Mouse (Mus musculus): ENCODE results near the gene Macrod2. TPM values are rescaled to one million over a fixed set of nuclear protein-coding genes. Genes with fewer than 3 reads are reported as not detected.

The Macrod2 gene
- polyA plus RNA-seq, 1 experiment from 2014 or later, result 38.0 TPM

DNA sequence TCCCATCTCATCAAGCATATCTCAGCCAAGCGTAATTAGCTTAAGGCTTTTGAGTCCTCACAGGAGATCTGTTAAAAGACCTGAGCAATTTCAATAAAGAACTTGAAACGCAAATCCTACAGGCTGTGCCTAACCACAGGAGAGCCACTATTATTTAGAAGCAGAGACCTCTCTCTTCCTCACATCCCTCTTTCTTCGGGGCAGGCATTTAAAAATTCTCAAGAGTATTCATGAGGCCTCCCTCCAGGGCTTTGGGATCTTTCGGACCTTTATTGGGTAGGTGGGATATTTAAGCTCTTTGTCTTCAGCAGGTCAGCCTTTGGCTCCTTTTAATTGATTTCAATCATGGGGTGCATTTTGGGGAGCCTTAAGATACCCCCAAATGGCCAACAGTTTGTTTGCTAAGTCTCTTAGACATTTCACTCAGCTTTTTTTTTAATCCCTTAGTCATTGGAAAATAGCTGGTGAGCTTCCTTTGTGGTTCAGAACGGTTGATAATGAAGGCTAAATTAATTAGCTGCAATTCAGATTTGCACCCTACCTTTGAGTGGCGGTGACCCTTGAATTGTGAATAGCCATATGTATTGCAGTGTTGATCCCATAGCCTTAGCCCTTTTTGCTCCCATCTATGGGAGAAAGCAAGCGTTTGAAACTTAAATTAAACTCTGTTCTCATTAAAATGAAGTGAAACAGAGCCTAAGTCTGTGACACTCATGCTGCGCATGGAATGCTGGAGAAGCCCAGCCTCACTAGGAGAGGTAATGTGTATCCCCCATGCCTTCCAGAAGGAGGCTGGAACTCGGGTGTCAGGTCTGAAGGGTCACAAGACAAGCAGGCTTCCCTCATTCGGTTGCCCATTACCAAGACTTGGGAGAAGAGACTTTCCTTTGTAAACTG is 1940.2 kb downstream of the Macrod2 start:
- peak overlapping the region; percentile 87 for H3K27ac ChIP-seq
- H3K27me3 ChIP-seq (ENCODE audit: insufficient read depth, poor library complexity, severe bottlenecking), result peaks cover 27% of the 10 kb centered on the region
- H3K4me1 ChIP-seq (replicated peaks), result peaks cover 25% of the 10 kb centered on the region
- H3K9me3 ChIP-seq, result no peaks in the 10 kb centered on the region
- WGBS, result 26% methylated on average over 10 of the region's 10 CpGs
- peak; percentile 8 for DNase-seq (ENCODE audit: low spot score)
- no peaks in the 10 kb centered on the region for H3K36me3 ChIP-seq
- H3K4me3 ChIP-seq, result peak overlapping the region; percentile 36

- Histone ChIP-seq H3K4me3 (no peak overlapping the region), H3K27ac (no peak overlapping the region), H3K36me3 (no peaks in the 10 kb centered on the region), H3K4me1 (replicated peaks) (no peaks in the 10 kb centered on the region), H3K27me3 (ENCODE audit: insufficient read depth, poor library complexity, severe bottlenecking) (peaks cover 14% of the 10 kb centered on the region; the same call in 1 of the 2 replicates), H3K9me3 (no peaks in the 10 kb centered on the region)
- no peak for DNase-seq (ENCODE audit: low spot score)
- 41% methylated on average over 2 of the region's 2 CpGs for WGBS
Measured at GRCm38 (mm10) chr2:142344021-142344420, 1948.9 kb downstream of the Macrod2 start.

- H3K27me3 ChIP-seq (ENCODE audit: insufficient read depth, poor library complexity, severe bottlenecking), result peaks cover 8% of the 10 kb centered on the region; the same call in 1 of the 2 replicates
- no peak overlapping the region for H3K4me3 ChIP-seq
- H3K9me3 ChIP-seq, result no peaks in the 10 kb centered on the region
- DNase-seq (ENCODE audit: low spot score), result no peak
- WGBS, result 87% methylated on average over 2 of the region's 2 CpGs
- H3K4me1 ChIP-seq (replicated peaks), result no peaks in the 10 kb centered on the region
- no peak overlapping the region for H3K27ac ChIP-seq
- no peaks in the 10 kb centered on the region for H3K36me3 ChIP-seq
Measured at GRCm38 (mm10) chr2:142344758-142345157, 1949.6 kb downstream of the Macrod2 start.

DNA sequence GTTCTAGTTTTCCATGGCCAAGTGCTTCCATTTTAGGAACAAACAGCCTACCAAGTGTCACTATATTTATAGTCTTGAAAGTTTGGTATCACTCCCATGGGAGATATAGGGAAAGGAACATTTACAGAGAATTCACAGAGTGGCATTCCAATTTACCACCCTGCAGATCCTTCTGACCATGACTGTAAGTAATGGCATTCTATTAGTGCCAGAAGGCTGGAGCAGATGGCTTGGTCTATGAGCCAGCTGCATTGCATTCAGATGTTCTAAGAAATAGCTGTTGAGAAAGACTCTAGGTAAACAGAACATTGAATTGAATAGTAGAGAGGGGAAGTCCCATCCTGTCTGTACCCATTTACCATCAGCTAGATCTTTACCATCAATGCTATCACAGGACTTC is 1954.7 kb downstream of the Macrod2 start:
- Histone ChIP-seq H3K27ac (no peak overlapping the region), H3K27me3 (ENCODE audit: insufficient read depth, poor library complexity, severe bottlenecking) (no peaks in the 10 kb centered on the region)

GRCm38 (mm10) chr2:142362888-142363287 is 1967.8 kb downstream of the Macrod2 start:
- no peak overlapping the region for H3K4me3 ChIP-seq
- H3K27ac ChIP-seq, result peak overlapping the region; percentile 71
- no peaks in the 10 kb centered on the region for H3K36me3 ChIP-seq
- H3K4me1 ChIP-seq (replicated peaks), result peaks cover 15% of the 10 kb centered on the region
- no peaks in the 10 kb centered on the region for H3K27me3 ChIP-seq (ENCODE audit: insufficient read depth, poor library complexity, severe bottlenecking)
- H3K9me3 ChIP-seq, result no peaks in the 10 kb centered on the region
- WGBS, result 6% methylated on average over 5 of the region's 5 CpGs
- peak; percentile 34 for DNase-seq (ENCODE audit: low spot score)

More for the DNA sequence above, 1954.7 kb downstream of the Macrod2 start:
- H3K4me1 ChIP-seq (replicated peaks), result no peaks in the 10 kb centered on the region
- H3K4me3 ChIP-seq, result no peak overlapping the region
- H3K36me3 ChIP-seq, result no peaks in the 10 kb centered on the region
- no peak for DNase-seq (ENCODE audit: low spot score)
- no peaks in the 10 kb centered on the region for H3K9me3 ChIP-seq

GRCm38 (mm10) chr2:142373978-142374377 is 1978.9 kb downstream of the Macrod2 start:
- Histone ChIP-seq H3K4me3 (no peak overlapping the region), H3K4me1 (replicated peaks) (no peaks in the 10 kb centered on the region), H3K27ac (no peak overlapping the region), H3K9me3 (no peaks in the 10 kb centered on the region), H3K36me3 (no peaks in the 10 kb centered on the region), H3K27me3 (ENCODE audit: insufficient read depth, poor library complexity, severe bottlenecking) (no peaks in the 10 kb centered on the region)
- WGBS, result 28% methylated on average over 3 of the region's 3 CpGs
- DNase-seq (ENCODE audit: low spot score), result no peak

DNA sequence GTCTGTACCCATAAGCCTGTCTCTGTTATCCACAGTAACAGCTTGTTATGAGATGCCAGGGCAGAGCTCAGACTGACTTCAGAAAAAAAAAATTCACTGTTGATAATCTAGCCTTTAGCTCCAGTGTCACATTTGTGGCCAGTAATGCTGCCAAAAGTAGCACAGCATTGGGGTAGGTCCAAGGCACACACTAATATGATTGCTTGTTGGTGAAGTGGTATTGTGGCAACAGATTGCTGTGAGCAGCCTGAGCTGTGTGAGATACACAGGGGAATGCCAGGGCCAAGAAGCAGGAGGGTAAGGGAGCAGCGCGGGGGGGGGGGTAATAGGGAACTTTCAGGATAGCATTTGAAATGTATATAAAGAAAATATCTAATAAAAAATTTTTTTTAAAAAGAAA is 1985.5 kb downstream of the Macrod2 start:
- Histone ChIP-seq H3K4me3 (no peak overlapping the region), H3K9me3 (no peaks in the 10 kb centered on the region), H3K27me3 (ENCODE audit: insufficient read depth, poor library complexity, severe bottlenecking) (no peaks in the 10 kb centered on the region), H3K27ac (no peak overlapping the region), H3K4me1 (replicated peaks) (no peaks in the 10 kb centered on the region), H3K36me3 (no peaks in the 10 kb centered on the region)
- 80% methylated on average over 2 of the region's 2 CpGs for WGBS
- no peak for DNase-seq (ENCODE audit: low spot score)

- Histone ChIP-seq H3K4me1 (replicated peaks) (no peaks in the 10 kb centered on the region), H3K27ac (no peak overlapping the region), H3K36me3 (no peaks in the 10 kb centered on the region), H3K4me3 (no peak overlapping the region), H3K9me3 (no peaks in the 10 kb centered on the region), H3K27me3 (ENCODE audit: insufficient read depth, poor library complexity, severe bottlenecking) (no peaks in the 10 kb centered on the region)
- WGBS, result 92% methylated on average over 2 of the region's 2 CpGs
- no peak for DNase-seq (ENCODE audit: low spot score)
Measured at GRCm38 (mm10) chr2:142381081-142381579, 1986.0 kb downstream of the Macrod2 start.

DNA sequence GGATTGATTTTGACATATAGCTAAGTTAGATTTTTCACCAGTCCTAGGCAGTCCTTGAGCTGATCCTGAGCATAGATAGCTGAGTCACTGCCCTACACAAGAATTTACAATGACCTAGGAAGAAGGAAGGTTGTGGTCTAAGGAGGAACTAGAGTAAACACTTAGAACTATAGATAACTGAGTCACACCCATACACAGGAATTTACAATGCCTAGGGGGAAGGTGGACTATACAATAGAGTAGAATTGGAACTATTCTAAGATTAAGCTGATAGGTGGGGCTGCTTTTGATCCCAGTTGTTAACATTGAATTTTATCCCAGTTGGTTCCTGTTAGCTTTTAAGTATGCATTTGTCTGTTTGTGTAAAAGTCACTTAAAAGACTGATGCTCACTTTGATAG is 1998.4 kb downstream of the Macrod2 start:
- no peak for DNase-seq (ENCODE audit: low spot score)
- no peaks in the 10 kb centered on the region for H3K27me3 ChIP-seq (ENCODE audit: insufficient read depth, poor library complexity, severe bottlenecking)
- H3K4me3 ChIP-seq, result no peak overlapping the region
- H3K36me3 ChIP-seq, result no peaks in the 10 kb centered on the region
- no peak overlapping the region for H3K27ac ChIP-seq
- peaks cover 3% of the 10 kb centered on the region; the same call in 1 of the 2 replicates for H3K9me3 ChIP-seq
- no peaks in the 10 kb centered on the region for H3K4me1 ChIP-seq (replicated peaks)

GRCm38 (mm10) chr2:142399490-142399889 is 2004.4 kb downstream of the Macrod2 start:
- no peaks in the 10 kb centered on the region for H3K36me3 ChIP-seq
- H3K9me3 ChIP-seq, result no peaks in the 10 kb centered on the region
- H3K4me1 ChIP-seq (replicated peaks), result peaks cover 12% of the 10 kb centered on the region
- H3K4me3 ChIP-seq, result no peak overlapping the region
- H3K27ac ChIP-seq, result no peak overlapping the region
- no peaks in the 10 kb centered on the region for H3K27me3 ChIP-seq (ENCODE audit: insufficient read depth, poor library complexity, severe bottlenecking)
- DNase-seq (ENCODE audit: low spot score), result no peak
- 55% methylated on average over 1 of the region's 1 CpGs for WGBS

- WGBS, result 92% methylated on average over 4 of the region's 4 CpGs
Measured at GRCm38 (mm10) chr2:142400781-142401180, 2005.7 kb downstream of the Macrod2 start.

DNA sequence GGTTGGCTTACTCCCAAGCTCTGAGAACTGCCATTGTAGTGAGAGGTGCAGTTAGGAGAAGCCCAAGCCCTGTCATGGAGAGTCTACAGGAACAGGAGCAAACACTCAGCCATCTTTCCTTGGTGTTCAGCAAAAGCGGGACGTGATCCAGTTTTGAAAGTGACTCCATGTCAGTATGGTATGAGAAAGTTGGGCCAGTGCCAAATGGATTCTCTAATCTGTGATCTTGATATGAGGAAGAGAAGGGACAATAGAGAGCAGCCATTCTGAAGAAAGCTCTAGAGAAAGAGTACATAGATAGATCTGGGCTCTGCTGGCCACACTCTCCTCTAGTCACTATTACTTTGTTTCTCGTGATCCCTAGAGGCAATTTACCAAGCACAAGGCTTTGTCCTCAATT is 2006.2 kb downstream of the Macrod2 start:
- no peak for DNase-seq (ENCODE audit: low spot score)
- Histone ChIP-seq H3K4me3 (no peak overlapping the region), H3K36me3 (no peaks in the 10 kb centered on the region), H3K4me1 (replicated peaks) (peaks cover 15% of the 10 kb centered on the region), H3K27me3 (ENCODE audit: insufficient read depth, poor library complexity, severe bottlenecking) (no peaks in the 10 kb centered on the region), H3K27ac (no peak overlapping the region), H3K9me3 (no peaks in the 10 kb centered on the region)
- WGBS, result 85% methylated on average over 3 of the region's 3 CpGs

More at GRCm38 (mm10) chr2:142400781-142401180, 2005.7 kb downstream of the Macrod2 start:
- DNase-seq (ENCODE audit: low spot score), result no peak
- no peaks in the 10 kb centered on the region for H3K9me3 ChIP-seq
- H3K27me3 ChIP-seq (ENCODE audit: insufficient read depth, poor library complexity, severe bottlenecking), result no peaks in the 10 kb centered on the region
- no peaks in the 10 kb centered on the region for H3K36me3 ChIP-seq
- no peak overlapping the region for H3K4me3 ChIP-seq
- H3K27ac ChIP-seq, result no peak overlapping the region
- peaks cover 15% of the 10 kb centered on the region for H3K4me1 ChIP-seq (replicated peaks)

DNA sequence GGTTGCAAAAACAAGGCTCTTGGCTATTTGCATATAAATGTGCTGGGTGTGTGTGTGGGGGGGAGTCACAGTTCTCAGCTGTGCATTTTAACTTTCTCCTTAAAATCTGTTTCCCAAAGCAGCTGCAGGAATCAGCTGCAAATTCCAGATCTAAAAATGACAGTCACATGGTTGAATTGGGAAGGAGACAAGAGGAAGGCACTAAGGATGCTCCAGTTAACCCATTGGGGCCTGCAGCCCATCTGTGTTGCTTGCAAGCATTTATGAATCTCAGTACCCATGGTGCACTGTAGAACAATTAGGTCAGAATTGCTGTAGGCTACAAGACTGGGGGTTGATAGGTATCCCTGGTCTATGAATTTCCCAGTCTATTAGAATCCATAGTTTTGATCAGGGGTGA is 2008.3 kb downstream of the Macrod2 start:
- Histone ChIP-seq H3K36me3 (no peaks in the 10 kb centered on the region), H3K9me3 (no peaks in the 10 kb centered on the region), H3K4me1 (replicated peaks) (peaks cover 15% of the 10 kb centered on the region), H3K4me3 (no peak overlapping the region), H3K27ac (no peak overlapping the region), H3K27me3 (ENCODE audit: insufficient read depth, poor library complexity, severe bottlenecking) (no peaks in the 10 kb centered on the region)
- DNase-seq (ENCODE audit: low spot score), result no peak

Data from hindbrain, embryonic 10.5 days (tissue).